Mouse (Mus musculus) megakaryocyte progenitor cell, adult 5-6 weeks (primary cell): ENCODE results near the gene Rab1b. TPM values are rescaled to one million over a fixed set of nuclear protein-coding genes. Genes with fewer than 3 reads are reported as not detected.

ENCODE experiments used
- ATAC-seq: replicated peaks from 2 replicates; pipeline ENCODE4 v1.8.0; 2016; ENCODE audit warnings: mild to moderate bottlenecking, moderate TSS enrichment, inconsistent platforms; ENCODE audit not compliant: poor library complexity
- total RNA-seq, 2 experiments: library from RNA; stranded (forward) in 1 of 2; stranded (reverse) in 1 of 2; fragments of 157-497, 149-512 nt in 1 of 2; fragments of 200-1000 nt in 1 of 2; gene quantifications; 2 replicates each; pipeline versions ENCODE4 v1.2.3 to v1.2.4; 2015 to 2017

Rab1b gene
- total RNA-seq, 2 experiments from 2014 or later, result 50.8 to 106 TPM

DNA sequence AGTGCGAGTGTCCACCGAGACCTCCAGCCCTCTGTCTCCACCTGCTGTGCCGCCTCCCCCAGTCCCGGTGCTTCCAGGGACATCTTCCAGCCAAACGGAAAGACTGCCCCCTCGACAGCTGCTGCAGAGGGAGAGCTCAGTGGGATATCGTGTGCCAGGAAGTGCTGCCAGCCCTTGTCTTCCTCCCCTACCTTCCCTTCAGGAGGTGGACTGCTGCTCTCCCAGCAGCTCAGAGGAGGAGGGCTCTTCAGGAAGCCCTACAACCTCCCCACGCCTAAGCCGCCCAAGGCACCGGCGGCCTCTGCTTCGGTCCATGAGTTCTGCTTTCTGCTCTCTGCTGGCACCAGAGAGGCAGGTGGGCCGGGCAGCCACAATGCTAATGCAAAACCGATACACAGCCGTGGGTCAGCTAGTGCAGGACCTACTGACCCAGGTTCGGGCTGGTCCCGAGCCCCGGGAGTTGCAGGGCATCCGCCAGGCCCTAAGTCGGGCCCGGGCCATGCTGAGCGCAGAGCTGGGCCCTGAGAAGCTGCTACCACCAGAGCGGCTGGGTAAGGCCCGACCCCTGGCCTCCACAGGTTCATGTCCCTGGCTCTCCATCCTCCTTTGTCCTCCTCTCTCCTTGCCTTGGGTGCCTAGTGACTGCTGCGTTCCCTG is 54.6 kb downstream of the Rab1b start:
- no peak for ATAC-seq

DNA sequence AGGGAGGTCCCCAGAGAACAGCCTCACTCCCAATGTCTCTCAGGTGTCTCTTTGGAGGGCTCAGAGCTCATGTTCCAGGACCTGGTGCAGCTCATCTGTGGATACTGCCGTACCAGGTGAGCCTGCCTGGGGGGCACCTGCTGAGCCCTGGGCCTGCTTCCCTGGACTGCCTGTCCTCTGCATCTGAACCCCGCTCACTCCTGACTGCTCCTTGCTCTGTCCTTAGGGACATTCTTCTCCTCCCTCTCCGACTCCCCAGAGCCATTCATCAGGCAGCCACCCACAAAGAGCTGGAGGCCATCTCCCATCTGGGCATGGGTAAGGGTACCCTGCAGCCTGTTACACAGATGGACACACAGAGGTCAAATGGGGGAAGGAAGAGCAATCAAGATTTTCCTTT is 55.4 kb downstream of the Rab1b start:
- no peak for ATAC-seq

DNA sequence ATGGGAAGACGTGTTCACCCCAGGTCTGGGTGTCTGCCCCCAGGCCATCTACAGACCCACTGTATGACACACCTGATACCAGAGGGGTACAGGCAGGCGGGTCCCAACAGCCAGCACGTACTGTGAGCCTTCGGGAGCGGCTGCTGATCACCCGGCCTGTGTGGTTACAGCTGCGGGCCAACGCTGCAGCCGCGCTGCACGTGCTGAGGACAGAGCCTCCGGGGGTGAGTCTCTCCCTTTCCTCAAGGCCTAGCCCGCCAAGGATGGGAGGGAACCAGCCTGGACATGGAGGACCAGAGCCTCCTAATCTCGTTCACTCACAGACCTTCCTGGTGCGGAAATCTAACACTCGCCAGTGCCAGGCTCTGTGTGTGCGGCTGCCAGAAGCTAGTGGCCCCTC is 55.8 kb downstream of the Rab1b start:
- ATAC-seq, result peak; percentile 18; the same call in 1 of the 2 replicates

DNA sequence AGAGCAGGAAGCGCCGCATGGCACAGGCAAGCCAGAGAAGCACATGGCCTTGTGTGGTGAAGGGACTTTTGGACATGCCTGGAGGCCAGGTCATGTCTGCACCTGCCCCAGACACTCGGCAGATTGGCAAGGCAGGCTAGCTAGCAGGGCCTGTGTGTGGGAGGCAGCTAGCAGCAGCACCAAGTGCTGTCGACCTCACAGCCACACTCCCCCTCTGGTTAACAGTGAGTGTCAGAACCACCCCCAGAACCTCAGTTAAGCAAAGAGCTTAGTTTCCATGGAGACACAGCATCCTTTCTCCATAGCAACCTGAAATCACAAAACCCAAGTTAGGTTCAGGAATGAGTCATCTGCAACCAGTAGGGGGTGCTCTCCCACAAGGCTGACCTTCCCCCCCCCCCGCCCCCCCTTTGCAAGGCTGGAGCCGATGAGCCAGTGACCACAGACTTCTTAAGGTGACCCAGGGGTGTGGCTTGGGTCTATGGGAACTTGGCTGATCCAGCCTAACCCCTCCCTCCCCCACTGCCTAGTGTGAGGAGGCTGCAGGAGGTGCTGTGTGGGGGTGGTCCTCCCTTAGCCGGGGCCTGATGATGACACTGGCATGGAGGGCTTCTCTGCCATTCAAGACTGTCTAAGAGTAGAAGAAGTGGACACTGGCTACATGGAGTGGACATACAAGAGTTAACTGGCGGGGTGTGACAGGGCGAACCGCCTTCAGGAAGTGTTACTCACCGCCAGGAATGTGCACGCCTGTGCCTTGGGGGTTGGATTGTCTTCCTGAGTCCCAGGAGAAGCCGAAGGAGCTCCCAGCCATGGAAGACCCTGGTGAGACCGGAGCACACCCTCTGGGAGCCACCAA is 56.6 kb downstream of the Rab1b start, which contains the start of gene Rin1:
Gene Rin1 (plus strand): TSS at position 435 of the 859 bp plus-strand sequence.
- ATAC-seq, result peak; percentile 40

DNA sequence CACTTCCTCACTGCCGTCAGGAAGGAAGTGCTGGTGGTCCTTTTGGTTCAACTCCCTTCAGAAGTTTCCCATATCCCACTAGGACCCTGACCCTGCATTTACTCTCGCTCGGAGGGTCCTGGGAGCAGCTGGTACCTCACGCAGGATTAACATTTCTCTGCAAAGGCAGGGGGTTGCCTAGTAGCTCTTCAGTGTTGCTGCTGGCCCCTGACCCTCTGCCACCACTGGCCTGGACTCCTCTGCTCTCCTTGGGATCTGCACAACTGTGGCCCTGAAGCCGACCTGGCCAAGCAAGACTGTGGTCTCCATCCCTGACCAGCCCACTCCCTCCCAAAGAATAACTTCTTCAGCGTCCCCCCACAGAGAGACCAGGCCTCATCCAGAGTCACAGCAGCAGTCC is 57.5 kb downstream of the Rab1b start:
- no peak for ATAC-seq

Other genes starting within 250 kb of the Rab1b start
- 0.20 TPM in 1 of 2 replicates, not detected in the other for gene Actn3, start 229.2 kb downstream of the Rab1b start, total RNA-seq (2015)
- not detected in 2 replicates for gene Actn3, start 229.2 kb downstream of the Rab1b start, total RNA-seq (2017)
- 6.8 TPM in 2 replicates for gene Zdhhc24, start 228.4 kb downstream of the Rab1b start, total RNA-seq (2015)
- gene Zdhhc24, start 228.4 kb downstream of the Rab1b start, total RNA-seq (2017), result 3.6 and 6.8 TPM in 2 replicates
- 0.59 and 0.88 TPM in 2 replicates for gene Bbs1, start 200.4 kb downstream of the Rab1b start, total RNA-seq (2015)
- gene Bbs1, start 200.4 kb downstream of the Rab1b start, total RNA-seq (2017), result 2.2 and 3.2 TPM in 2 replicates
- gene Dpp3, start 178.8 kb downstream of the Rab1b start, total RNA-seq (2015), result 29.5 and 31.6 TPM in 2 replicates
- gene Dpp3, start 178.8 kb downstream of the Rab1b start, total RNA-seq (2017), result 46.3 and 47.9 TPM in 2 replicates
- not detected in 2 replicates for gene Peli3, start 163.9 kb downstream of the Rab1b start, total RNA-seq (2015)
- gene Peli3, start 163.9 kb downstream of the Rab1b start, total RNA-seq (2017), result not detected in 2 replicates
- gene Mrpl11, start 144.9 kb downstream of the Rab1b start, total RNA-seq (2015), result 32.3 and 32.4 TPM in 2 replicates
- 51.6 and 63.6 TPM in 2 replicates for gene Mrpl11, start 144.9 kb downstream of the Rab1b start, total RNA-seq (2017)
- not detected in 2 replicates for gene Npas4, start 116.8 kb downstream of the Rab1b start, total RNA-seq (2015)
- not detected in 2 replicates for gene Npas4, start 116.8 kb downstream of the Rab1b start, total RNA-seq (2017)
- 3.6 and 5.2 TPM in 2 replicates for gene Slc29a2, start 83.2 kb downstream of the Rab1b start, total RNA-seq (2015)
- 1.1 and 2.9 TPM in 2 replicates for gene Slc29a2, start 83.2 kb downstream of the Rab1b start, total RNA-seq (2017)
- gene B4gat1, start 68.2 kb downstream of the Rab1b start, total RNA-seq (2015), result 0.99 TPM in 1 of 2 replicates, not detected in the other
- gene B4gat1, start 68.2 kb downstream of the Rab1b start, total RNA-seq (2017), result 0.75 TPM in 1 of 2 replicates, not detected in the other
- gene AC124502.3, start 68.2 kb downstream of the Rab1b start, total RNA-seq (2015), result 6.1 and 6.4 TPM in 2 replicates
- gene AC124502.3, start 68.2 kb downstream of the Rab1b start, total RNA-seq (2017), result 8.0 and 8.2 TPM in 2 replicates
- 12.8 and 19.7 TPM in 2 replicates for gene Brms1, start 65.7 kb downstream of the Rab1b start, total RNA-seq (2015)
- gene Brms1, start 65.7 kb downstream of the Rab1b start, total RNA-seq (2017), result 36.6 and 39.8 TPM in 2 replicates
- gene Rin1, start 56.6 kb downstream of the Rab1b start, total RNA-seq (2015), result 0.17 and 0.22 TPM in 2 replicates
- gene Rin1, start 56.6 kb downstream of the Rab1b start, total RNA-seq (2017), result 0.12 and 0.47 TPM in 2 replicates
- gene Cd248, start 39.0 kb downstream of the Rab1b start, total RNA-seq (2015), result 0.20 and 0.30 TPM in 2 replicates
- gene Cd248, start 39.0 kb downstream of the Rab1b start, total RNA-seq (2017), result 0.20 and 0.25 TPM in 2 replicates
- 0.02 TPM in 1 of 2 replicates, not detected in the other for gene Tmem151a, start 21.5 kb downstream of the Rab1b start, total RNA-seq (2015)
- not detected in 2 replicates for gene Tmem151a, start 21.5 kb downstream of the Rab1b start, total RNA-seq (2017)
- 44.2 and 45.3 TPM in 2 replicates for gene Yif1a, start 18.5 kb downstream of the Rab1b start, total RNA-seq (2015)
- gene Yif1a, start 18.5 kb downstream of the Rab1b start, total RNA-seq (2017), result 9.1 and 12.3 TPM in 2 replicates
- gene Cnih2, start 8.6 kb downstream of the Rab1b start, total RNA-seq (2015), result 0.17 and 0.66 TPM in 2 replicates
- not detected in 2 replicates for gene Cnih2, start 8.6 kb downstream of the Rab1b start, total RNA-seq (2017)
- gene Klc2, start 11.5 kb upstream of the Rab1b start, total RNA-seq (2015), result 1.2 and 1.6 TPM in 2 replicates
- gene Klc2, start 11.5 kb upstream of the Rab1b start, total RNA-seq (2017), result 2.7 and 3.8 TPM in 2 replicates
- gene Pacs1, start 166.0 kb upstream of the Rab1b start, total RNA-seq (2015), result 14.8 and 16.2 TPM in 2 replicates
- 5.1 and 7.1 TPM in 2 replicates for gene Pacs1, start 166.0 kb upstream of the Rab1b start, total RNA-seq (2017)
- gene Sf3b2, start 188.4 kb upstream of the Rab1b start, total RNA-seq (2015), result 119 and 147 TPM in 2 replicates
- gene Sf3b2, start 188.4 kb upstream of the Rab1b start, total RNA-seq (2017), result 239 and 261 TPM in 2 replicates
- not detected in 2 replicates for gene Gal3st3, start 191.3 kb upstream of the Rab1b start, total RNA-seq (2015)
- not detected in 2 replicates for gene Gal3st3, start 191.3 kb upstream of the Rab1b start, total RNA-seq (2017)
- not detected in 2 replicates for gene Catsper1, start 228.7 kb upstream of the Rab1b start, total RNA-seq (2015)
- gene Catsper1, start 228.7 kb upstream of the Rab1b start, total RNA-seq (2017), result not detected in 2 replicates
- gene Cst6, start 242.5 kb upstream of the Rab1b start, total RNA-seq (2015), result not detected in 2 replicates
- gene Cst6, start 242.5 kb upstream of the Rab1b start, total RNA-seq (2017), result not detected in 2 replicates